Mouse (Mus musculus) small intestine, adult 2 months (tissue): ENCODE measurements around the gene Ccdc126.

Source experiments
- CTCF ChIP-seq: fragments of 200-500 bp; IDR thresholded peaks from 2 replicates; pipeline ENCODE4 v1.5.1; 2012; ENCODE audit warnings: low read depth, mild to moderate bottlenecking, control low read depth, inconsistent platforms, low read length, moderate library complexity, mixed read lengths; ENCODE audit not compliant: insufficient replicate concordance, insufficient read length; ENCODE audit errors: extremely low read depth
- POLR2A ChIP-seq: fragments of 200-500 bp; IDR thresholded peaks from 2 replicates; pipeline ENCODE4 v1.6.1; 2012; ENCODE audit warnings: low read depth, mild to moderate bottlenecking, control low read depth, inconsistent platforms, low read length, moderate library complexity

- no peak for TF ChIP-seq CTCF
- TF ChIP-seq POLR2A, result no peak
Measured at GRCm38 (mm10) chr6:49282122-49282521, 37.0 kb upstream of the Ccdc126 start.
